Mouse (Mus musculus): ENCODE measurements around the gene Cd96.

DNA sequence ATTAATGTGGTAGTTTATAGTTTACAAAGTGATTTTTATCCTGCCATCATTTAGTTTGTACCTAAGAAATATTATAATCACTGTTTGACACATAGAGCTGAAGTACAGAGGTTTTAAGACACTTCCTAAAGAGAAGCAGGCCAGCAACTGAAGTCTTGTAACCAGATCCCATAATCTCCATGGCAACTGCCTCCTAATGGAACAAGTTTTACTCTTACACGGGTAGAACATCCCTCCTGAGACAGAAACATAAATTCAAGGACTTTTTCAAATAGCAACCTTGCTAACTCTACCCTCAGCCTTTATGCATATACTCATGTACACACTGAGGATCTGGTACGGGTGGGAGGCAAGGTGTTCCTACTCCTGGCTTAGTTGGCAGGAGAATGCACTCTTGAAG, 83.8 kb downstream of the Cd96 start:
- TF ChIP-seq CTCF (IDR thresholded peaks at IDR 0.05; ENCODE audit: extremely low read depth, insufficient read depth, low read length) (no peak), POLR2A (IDR thresholded peaks at IDR 0.05; ENCODE audit: extremely low read depth, insufficient read depth, low read length) (no peak)
